Mouse (Mus musculus) forebrain, embryonic 15.5 days (tissue): Measurements from ENCODE around the gene Slc39a9. TPM values are rescaled to one million over a fixed set of nuclear protein-coding genes. Genes with fewer than 3 reads are reported as not detected.
A peak's percentile ranks its signal among the peaks of the same experiment; 100 is the strongest.

ENCODE experiments used
- ATAC-seq: fragments of 200-750 bp; cut with Nextera tagmentation; replicated peaks from 2 replicates; pipeline ENCODE4 v1.8.0; 2017; ENCODE audit warnings: mild to moderate bottlenecking, moderate TSS enrichment, moderate library complexity
- H3K27ac ChIP-seq: fragments of 300-500 bp; sonication (generic); replicated peaks from 2 replicates; pipeline ENCODE4 v1.5.1; 2015; ENCODE audit warnings: mild to moderate bottlenecking, inconsistent platforms
- H3K27me3 ChIP-seq: fragments of 300-500 bp; sonication (generic); 2 replicates; pipeline ENCODE4 v1.6.1; 2015; ENCODE audit warnings: inconsistent platforms
- H3K36me3 ChIP-seq: fragments of 300-500 bp; sonication (generic); 2 replicates; pipeline ENCODE4 v1.6.1; 2015; ENCODE audit warnings: mild to moderate bottlenecking, inconsistent platforms
- H3K4me1 ChIP-seq: fragments of 300-500 bp; sonication (generic); 2 replicates; pipeline ENCODE4 v1.6.1; 2015; ENCODE audit warnings: inconsistent platforms
- H3K4me2 ChIP-seq: fragments of 300-500 bp; sonication (generic); replicated peaks from 2 replicates; pipeline ENCODE4 v1.6.1; 2015; ENCODE audit warnings: mild to moderate bottlenecking, inconsistent platforms
- H3K4me3 ChIP-seq: fragments of 300-500 bp; sonication (generic); 2 replicates; pipeline ENCODE4 v1.5.1; 2015; ENCODE audit warnings: mild to moderate bottlenecking, inconsistent platforms
- H3K9ac ChIP-seq: fragments of 300-500 bp; sonication (generic); replicated peaks from 2 replicates; pipeline ENCODE4 v1.6.1; 2015; ENCODE audit warnings: mild to moderate bottlenecking, inconsistent platforms
- H3K9me3 ChIP-seq: fragments of 300-500 bp; sonication (generic); 2 replicates; pipeline ENCODE4 v1.6.1; 2016; ENCODE audit warnings: inconsistent platforms
- WGBS: fragments of 180-500 bp; shearing (Covaris S2); methylation state at CpG from one replicate; pipeline ENCODE4 v1.1.7; 2015; ENCODE audit warnings: mixed read lengths; 5-methylcytosine and 5-hydroxymethylcytosine counted together
- polyA plus RNA-seq: library from polyadenylated mRNA; unstranded; fragments of >200 nt; fragmentation: Nextera tagmentation; extraction: Ambion mirVana; gene quantifications from 2 replicates; pipeline ENCODE4 v1.2.1, GENCODE M21; 2015

Gene Slc39a9
- polyA plus RNA-seq: 25.4 and 26.0 TPM in 2 replicates

GRCm38 (mm10) chr12:80643693-80644505, at the start of gene Slc39a9, which contains the start of gene Erh:
Slc39a9 (plus strand) TSS chr12:80643883.
Erh (minus strand) TSS chr12:80644341.
- under 1% methylated on average over 50 of the region's 50 CpGs for WGBS
- H3K27me3 ChIP-seq: no peaks in the 10 kb centered on the region
- H3K27ac ChIP-seq: peak within 1 kb of the TSS; percentile 94
- H3K4me2 ChIP-seq: peak within 1 kb of the TSS; percentile 87
- ATAC-seq: peak; percentile 98
- H3K9ac ChIP-seq: peak within 1 kb of the TSS; percentile 83
- H3K36me3 ChIP-seq: peaks cover 30% of the 10 kb centered on the region
- no peaks in the 10 kb centered on the region for H3K9me3 ChIP-seq
- H3K4me1 ChIP-seq: peaks cover 64% of the 10 kb centered on the region
- H3K4me3 ChIP-seq: peak within 1 kb of the TSS; percentile 63

- ATAC-seq: no peak
- 95% methylated on average over 4 of the region's 4 CpGs for WGBS
- no peaks in the 10 kb centered on the region for H3K9me3 ChIP-seq
These were observed 49.5 kb upstream of the Slc39a9 start for GRCm38 (mm10) chr12:80594141-80594540.

GRCm38 (mm10) chr12:80594781-80595180, 48.9 kb upstream of the Slc39a9 start:
- WGBS: 90% methylated on average over 4 of the region's 4 CpGs
- Histone ChIP-seq H3K4me1 (peaks cover 6% of the 10 kb centered on the region; the same call in 1 of the 2 replicates), H3K27me3 (no peaks in the 10 kb centered on the region), H3K9ac (no peak overlapping the region), H3K4me2 (no peak overlapping the region), H3K27ac (no peak overlapping the region), H3K4me3 (no peak overlapping the region), H3K9me3 (no peaks in the 10 kb centered on the region), H3K36me3 (peaks cover 25% of the 10 kb centered on the region; the same call in 1 of the 2 replicates)
- no peak for ATAC-seq

More at GRCm38 (mm10) chr12:80594141-80594540, 49.5 kb upstream of the Slc39a9 start:
- Histone ChIP-seq H3K9ac (no peak overlapping the region), H3K36me3 (peaks cover 29% of the 10 kb centered on the region), H3K4me1 (peaks cover 6% of the 10 kb centered on the region; the same call in 1 of the 2 replicates), H3K27me3 (no peaks in the 10 kb centered on the region), H3K27ac (no peak overlapping the region), H3K4me3 (no peak overlapping the region), H3K4me2 (no peak overlapping the region)

- 94% methylated on average over 4 of the region's 4 CpGs for WGBS
These were observed 48.1 kb upstream of the Slc39a9 start for GRCm38 (mm10) chr12:80595566-80595965.

GRCm38 (mm10) chr12:80595968-80596367, 47.7 kb upstream of the Slc39a9 start:
- WGBS: 93% methylated on average over 4 of the region's 4 CpGs
- no peak overlapping the region for H3K4me2 ChIP-seq
- H3K4me1 ChIP-seq: peaks cover 6% of the 10 kb centered on the region; the same call in 1 of the 2 replicates
- H3K4me3 ChIP-seq: no peak overlapping the region
- no peak overlapping the region for H3K9ac ChIP-seq
- no peak for ATAC-seq
- no peaks in the 10 kb centered on the region for H3K9me3 ChIP-seq
- H3K27ac ChIP-seq: no peak overlapping the region
- H3K27me3 ChIP-seq: no peaks in the 10 kb centered on the region
- H3K36me3 ChIP-seq: peaks cover 13% of the 10 kb centered on the region; the same call in 1 of the 2 replicates

More at GRCm38 (mm10) chr12:80595566-80595965, 48.1 kb upstream of the Slc39a9 start:
- Histone ChIP-seq H3K9me3 (no peaks in the 10 kb centered on the region), H3K4me1 (peaks cover 6% of the 10 kb centered on the region; the same call in 1 of the 2 replicates), H3K27me3 (no peaks in the 10 kb centered on the region), H3K4me2 (no peak overlapping the region), H3K4me3 (no peak overlapping the region), H3K27ac (no peak overlapping the region), H3K9ac (no peak overlapping the region), H3K36me3 (peaks cover 17% of the 10 kb centered on the region; the same call in 1 of the 2 replicates)
- ATAC-seq: no peak

- no peak overlapping the region for H3K4me3 ChIP-seq
- WGBS: 44% methylated on average over 7 of the region's 7 CpGs
- 0 out of 2 replicates have a peak, but pooled peaks have one; percentile 4 for ATAC-seq
- no peaks in the 10 kb centered on the region for H3K27me3 ChIP-seq
- no peaks in the 10 kb centered on the region for H3K9me3 ChIP-seq
- 0 out of 2 replicates have a peak, but pooled peaks cover 2% of the 10 kb centered on the region for H3K36me3 ChIP-seq
- peaks cover 6% of the 10 kb centered on the region; the same call in 1 of the 2 replicates for H3K4me1 ChIP-seq
- H3K27ac ChIP-seq: peak overlapping the region; percentile 52
- H3K4me2 ChIP-seq: no peak overlapping the region
- no peak overlapping the region for H3K9ac ChIP-seq
These were observed 45.4 kb upstream of the Slc39a9 start for GRCm38 (mm10) chr12:80598236-80598635.

GRCm38 (mm10) chr12:80598756-80599155, 44.9 kb upstream of the Slc39a9 start:
- ATAC-seq: peak; percentile 79
- H3K27me3 ChIP-seq: no peaks in the 10 kb centered on the region
- 0 out of 2 replicates have a peak, but pooled peaks cover 2% of the 10 kb centered on the region for H3K36me3 ChIP-seq

GRCm38 (mm10) chr12:80601597-80602269, 42.0 kb upstream of the Slc39a9 start:
- H3K4me1 ChIP-seq: peaks cover 11% of the 10 kb centered on the region; the same call in 1 of the 2 replicates
- WGBS: 91% methylated on average over 9 of the region's 9 CpGs
- no peak overlapping the region for H3K27ac ChIP-seq
- H3K4me2 ChIP-seq: no peak overlapping the region
- no peaks in the 10 kb centered on the region for H3K9me3 ChIP-seq
- H3K4me3 ChIP-seq: no peak overlapping the region
- H3K27me3 ChIP-seq: no peaks in the 10 kb centered on the region
- no peak overlapping the region for H3K9ac ChIP-seq
- 0 out of 2 replicates have a peak, but pooled peaks cover 2% of the 10 kb centered on the region for H3K36me3 ChIP-seq
- no peak for ATAC-seq

More at GRCm38 (mm10) chr12:80598756-80599155, 44.9 kb upstream of the Slc39a9 start:
- Histone ChIP-seq H3K4me3 (no peak overlapping the region), H3K9me3 (no peaks in the 10 kb centered on the region), H3K4me2 (no peak overlapping the region), H3K4me1 (peaks cover 10% of the 10 kb centered on the region; the same call in 1 of the 2 replicates), H3K9ac (no peak overlapping the region), H3K27ac (peak overlapping the region; percentile 52)
- 38% methylated on average over 6 of the region's 6 CpGs for WGBS

GRCm38 (mm10) chr12:80602432-80602831, 41.3 kb upstream of the Slc39a9 start:
- Histone ChIP-seq H3K4me1 (peaks cover 11% of the 10 kb centered on the region; the same call in 1 of the 2 replicates), H3K27me3 (no peaks in the 10 kb centered on the region), H3K36me3 (0 out of 2 replicates have a peak, but pooled peaks cover under 1% of the 10 kb centered on the region), H3K9ac (no peak overlapping the region), H3K4me3 (no peak overlapping the region), H3K4me2 (no peak overlapping the region), H3K27ac (no peak overlapping the region), H3K9me3 (no peaks in the 10 kb centered on the region)
- WGBS: 96% methylated on average over 5 of the region's 5 CpGs
- no peak for ATAC-seq

GRCm38 (mm10) chr12:80603566-80603965, 40.1 kb upstream of the Slc39a9 start:
- no peak overlapping the region for H3K9ac ChIP-seq
- no peaks in the 10 kb centered on the region for H3K27me3 ChIP-seq
- peak overlapping the region; percentile 11; the same call in 1 of the 2 replicates for H3K27ac ChIP-seq
- H3K4me3 ChIP-seq: no peak overlapping the region
- H3K4me2 ChIP-seq: no peak overlapping the region
- no peak for ATAC-seq
- H3K36me3 ChIP-seq: no peaks in the 10 kb centered on the region
- 61% methylated on average over 4 of the region's 4 CpGs for WGBS
- H3K4me1 ChIP-seq: peaks cover 10% of the 10 kb centered on the region; the same call in 1 of the 2 replicates
- no peaks in the 10 kb centered on the region for H3K9me3 ChIP-seq

GRCm38 (mm10) chr12:80604218-80604617, 39.5 kb upstream of the Slc39a9 start:
- no peaks in the 10 kb centered on the region for H3K36me3 ChIP-seq
- H3K27me3 ChIP-seq: no peaks in the 10 kb centered on the region
- peaks cover 5% of the 10 kb centered on the region; the same call in 1 of the 2 replicates for H3K4me1 ChIP-seq
- WGBS: 87% methylated on average over 2 of the region's 2 CpGs
- ATAC-seq: no peak
- 0 out of 2 replicates have a peak overlapping the region, but pooled peaks have one; percentile 11 for H3K27ac ChIP-seq
- no peaks in the 10 kb centered on the region for H3K9me3 ChIP-seq
- no peak overlapping the region for H3K4me2 ChIP-seq
- H3K4me3 ChIP-seq: no peak overlapping the region
- no peak overlapping the region for H3K9ac ChIP-seq
